Mouse (Mus musculus) kidney, adult 2 months (tissue): ENCODE data around the gene Zfp324.
"Not testable (repeated sequence)": the region's sequence is repeated elsewhere in the genome, so short reads cannot be mapped to it uniquely, and the experiment has no call there.

Experiments
- CTCF ChIP-seq: fragments of 200-500 bp; conservative IDR thresholded peaks from 2 replicates; pipeline ENCODE4 v1.5.1; 2011; ENCODE audit warnings: low read depth, mild to moderate bottlenecking, control low read depth, low read length, moderate library complexity, mixed read lengths; ENCODE audit not compliant: insufficient read depth, insufficient read length
- POLR2A ChIP-seq: fragments of 200-500 bp; IDR thresholded peaks from one replicate; pipeline ENCODE4 v1.6.1; 2011; ENCODE audit warnings: low read depth, low read length, control low read depth

DNA sequence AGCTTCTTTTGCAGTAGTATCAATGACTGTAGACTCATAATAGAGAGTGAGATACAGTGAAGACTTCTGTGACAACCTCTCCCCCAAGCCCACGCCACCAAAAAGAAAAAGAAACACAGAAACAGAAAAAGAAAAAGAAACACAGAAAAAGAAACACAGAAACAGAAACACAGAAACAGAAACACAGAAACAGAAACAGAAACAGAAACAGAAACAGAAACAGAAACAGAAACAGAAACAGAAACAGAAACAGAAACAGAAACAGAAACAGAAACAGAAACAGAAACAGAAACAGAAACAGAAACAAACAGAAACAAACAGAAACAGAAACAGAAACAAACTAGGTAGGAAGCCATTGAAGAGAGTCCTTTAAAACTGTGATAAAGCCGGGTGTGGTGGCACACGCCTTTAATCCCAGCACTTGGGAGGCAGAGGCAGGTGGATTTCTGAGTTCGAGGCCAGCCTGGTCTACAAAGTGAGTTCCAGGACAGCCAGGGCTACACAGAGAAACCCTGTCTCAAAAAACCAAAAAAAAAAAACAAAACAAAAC, 28.3 kb upstream of the Zfp324 start:
- not testable (repeated sequence) for TF ChIP-seq CTCF, POLR2A
